Mouse (Mus musculus): Measurements from ENCODE around the gene Olfr711. TPM values are rescaled to one million over a fixed set of nuclear protein-coding genes. Genes with fewer than 3 reads are reported as not detected.
"Not testable (repeated sequence)": the region's sequence is repeated elsewhere in the genome, so short reads cannot be mapped to it uniquely, and the experiment has no call there.

Olfr711 gene
- polyA plus RNA-seq (2016; fragmentation: Nextera tagmentation; extraction: Ambion mirVana), result not detected in 2 replicates

DNA sequence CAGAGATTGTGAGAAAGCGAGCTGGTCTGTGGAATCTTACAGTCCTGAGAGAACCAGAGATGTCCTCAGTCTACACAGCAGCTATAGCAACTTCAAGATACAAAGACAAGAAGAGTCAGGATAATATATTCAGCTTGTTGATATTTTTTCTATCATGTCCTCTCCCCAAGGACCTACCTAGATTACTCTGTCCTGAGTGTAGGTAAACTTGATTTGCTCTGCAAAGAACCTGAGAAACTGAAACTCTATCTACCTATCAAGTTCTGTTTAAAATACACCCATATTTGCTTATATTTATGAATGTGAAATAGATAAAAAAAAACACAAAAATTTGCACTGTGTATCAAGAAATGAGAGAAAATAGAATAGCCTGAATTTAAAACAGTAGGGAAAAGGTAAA, at the start of gene Olfr711:
Gene Olfr711, minus strand, starts transcription at position 101 of the 400 bp plus-strand sequence.
- no peaks in the 10 kb centered on the region for H3K4me1 ChIP-seq
- no peaks in the 10 kb centered on the region for H3K9me3 ChIP-seq
- WGBS, result 69% methylated on average over 1 of the region's 1 CpGs
- H3K36me3 ChIP-seq, result no peaks in the 10 kb centered on the region
- no peak within 1 kb of the TSS for H3K27ac ChIP-seq
- no peak within 1 kb of the TSS for H3K4me3 ChIP-seq
- no peak for DNase-seq (ENCODE audit: low spot score)
- H3K27me3 ChIP-seq (ENCODE audit: insufficient read depth, poor library complexity, severe bottlenecking), result no peaks in the 10 kb centered on the region

DNA sequence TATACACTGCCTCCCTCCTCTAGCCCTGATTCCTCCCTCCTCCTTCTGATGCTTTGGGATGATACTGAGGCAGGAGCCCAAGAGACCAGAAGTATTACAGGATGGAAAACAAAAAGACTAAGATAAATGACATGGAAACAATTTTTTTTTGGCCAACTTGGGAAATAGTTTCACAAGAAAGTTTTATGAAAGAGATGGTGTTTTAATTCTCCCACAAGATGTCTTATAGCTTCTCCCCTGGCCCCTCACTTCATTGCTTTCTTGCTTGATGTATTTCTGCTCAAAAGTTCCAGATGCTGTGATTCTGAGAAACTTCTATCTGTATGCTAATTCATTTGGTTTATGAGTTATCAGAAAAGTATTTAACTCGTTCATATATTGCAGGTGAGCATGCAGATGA, 30.7 kb upstream of the Olfr711 start, which contains the start of gene Olfr2:
Gene Olfr2, minus strand, starts transcription at position 101 of the 400 bp plus-strand sequence.
- H3K4me1 ChIP-seq, result no peaks in the 10 kb centered on the region
- no peak for DNase-seq (ENCODE audit: low spot score)
- no peaks in the 10 kb centered on the region for H3K27me3 ChIP-seq (ENCODE audit: insufficient read depth, poor library complexity, severe bottlenecking)
- H3K27ac ChIP-seq, result no peak within 1 kb of the TSS
- no peaks in the 10 kb centered on the region for H3K36me3 ChIP-seq
- WGBS, result 54% methylated on average over 1 of the region's 1 CpGs
- no peaks in the 10 kb centered on the region for H3K9me3 ChIP-seq
- H3K4me3 ChIP-seq, result no peak within 1 kb of the TSS

DNA sequence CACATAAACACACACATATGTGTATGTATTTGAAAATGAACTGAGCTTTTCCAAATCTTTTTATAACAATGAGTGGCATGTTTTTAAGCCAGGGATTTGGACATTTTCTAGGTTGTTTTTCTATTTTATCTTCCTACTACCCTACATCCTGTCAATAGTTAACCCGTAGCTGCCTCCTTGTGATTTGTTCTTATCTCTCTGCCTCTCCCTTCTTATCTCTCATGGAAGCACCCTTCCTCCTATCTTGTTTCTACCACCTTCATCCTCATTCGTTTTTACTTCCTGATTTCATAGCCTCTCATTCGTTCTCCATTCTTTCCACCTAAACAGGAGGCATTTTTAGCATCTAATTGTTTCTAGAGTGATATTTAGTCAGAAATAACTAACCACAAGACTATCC, 28.9 kb upstream of the Olfr711 start:
- Histone ChIP-seq H3K27me3 (ENCODE audit: insufficient read depth, poor library complexity, severe bottlenecking) (no peaks in the 10 kb centered on the region), H3K27ac (no peak overlapping the region), H3K36me3 (no peaks in the 10 kb centered on the region), H3K9me3 (no peaks in the 10 kb centered on the region), H3K4me3 (no peak overlapping the region), H3K4me1 (no peaks in the 10 kb centered on the region)
- WGBS, result 22% methylated on average over 3 of the region's 3 CpGs
- DNase-seq (ENCODE audit: low spot score), result no peak

DNA sequence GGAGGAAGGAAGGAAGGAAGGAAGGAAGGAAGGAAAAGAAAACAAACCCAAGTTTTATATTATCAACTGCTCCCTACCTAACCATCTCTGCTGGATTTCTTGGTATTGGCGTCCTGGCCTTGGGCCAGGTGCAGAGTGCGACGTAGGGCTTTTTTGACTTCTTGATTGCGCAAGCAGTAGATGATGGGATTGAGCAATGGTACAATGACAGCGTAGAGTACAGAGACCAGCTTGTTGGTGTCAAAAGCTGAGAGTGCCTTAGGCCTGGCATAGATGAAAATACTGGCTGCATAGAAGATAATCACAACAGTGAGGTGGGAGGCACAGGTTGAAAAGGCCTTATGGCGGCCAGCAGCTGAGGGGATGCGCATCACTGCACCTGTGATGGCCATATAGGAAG, 25.5 kb upstream of the Olfr711 start:
- DNase-seq (ENCODE audit: low spot score), result no peak
- H3K9me3 ChIP-seq, result no peaks in the 10 kb centered on the region
- H3K27ac ChIP-seq, result no peak overlapping the region
- no peak overlapping the region for H3K4me3 ChIP-seq
- no peaks in the 10 kb centered on the region for H3K4me1 ChIP-seq
- no peaks in the 10 kb centered on the region for H3K27me3 ChIP-seq (ENCODE audit: insufficient read depth, poor library complexity, severe bottlenecking)
- WGBS, result 85% methylated on average over 7 of the region's 7 CpGs
- H3K36me3 ChIP-seq, result no peaks in the 10 kb centered on the region

DNA sequence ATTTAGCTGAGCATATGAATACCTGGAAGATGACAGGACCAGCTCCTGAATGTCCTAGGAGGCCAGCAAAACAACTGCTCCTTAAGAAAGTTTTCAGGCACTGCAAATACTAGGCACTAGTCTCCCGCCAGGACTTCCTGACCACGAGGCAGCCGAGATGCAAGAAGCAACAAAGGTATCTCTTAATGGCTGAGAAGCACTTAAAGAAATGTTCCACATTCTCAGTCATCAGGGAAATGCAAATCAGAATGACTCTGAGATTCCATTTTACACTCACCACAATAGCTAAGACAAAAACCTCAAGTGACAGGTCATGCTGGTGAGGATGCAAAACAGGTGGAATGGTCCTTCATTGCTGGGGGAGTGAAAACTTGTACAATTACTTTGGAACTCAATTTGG, 10.0 kb upstream of the Olfr711 start:
- DNase-seq (ENCODE audit: low spot score), result no peak
- no peak overlapping the region for H3K27ac ChIP-seq
- no peaks in the 10 kb centered on the region for H3K36me3 ChIP-seq
- no peaks in the 10 kb centered on the region for H3K4me1 ChIP-seq
- H3K4me3 ChIP-seq, result no peak overlapping the region
- H3K9me3 ChIP-seq, result no peaks in the 10 kb centered on the region
- H3K27me3 ChIP-seq (ENCODE audit: insufficient read depth, poor library complexity, severe bottlenecking), result no peaks in the 10 kb centered on the region
- 87% methylated on average over 3 of the region's 3 CpGs for WGBS

DNA sequence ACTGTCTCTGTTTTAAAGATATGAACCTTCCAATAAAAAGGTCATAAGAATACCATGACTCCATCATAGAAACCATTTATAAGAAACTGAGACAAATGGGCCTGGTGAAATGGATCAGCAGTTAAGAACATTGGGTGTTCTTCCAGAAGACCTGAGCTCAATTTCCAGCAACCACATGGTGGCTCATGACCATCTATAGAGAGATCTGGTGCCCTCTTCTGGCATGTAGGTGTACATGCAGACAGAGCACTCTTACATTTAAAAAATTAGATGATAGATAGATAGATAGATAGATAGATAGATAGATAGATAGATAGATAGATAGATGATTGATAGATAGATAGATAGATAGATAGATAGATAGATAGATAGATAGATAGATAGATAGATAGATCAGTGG, 7.8 kb downstream of the Olfr711 start:
- not testable (repeated sequence) for H3K9me3 ChIP-seq; DNase-seq (ENCODE audit: low spot score); H3K4me3 ChIP-seq; H3K27me3 ChIP-seq (ENCODE audit: insufficient read depth, poor library complexity, severe bottlenecking); H3K36me3 ChIP-seq; H3K27ac ChIP-seq; H3K4me1 ChIP-seq

- DNase-seq (ENCODE audit: low spot score), result no peak
- Histone ChIP-seq H3K27me3 (ENCODE audit: insufficient read depth, poor library complexity, severe bottlenecking) (no peaks in the 10 kb centered on the region), H3K4me1 (no peaks in the 10 kb centered on the region), H3K9me3 (no peaks in the 10 kb centered on the region), H3K27ac (no peak within 1 kb of the TSS), H3K36me3 (no peaks in the 10 kb centered on the region), H3K4me3 (no peak within 1 kb of the TSS)
- 86% methylated on average over 1 of the region's 1 CpGs for WGBS
Measured at GRCm38 (mm10) chr7:106963837-106964236, 11.4 kb downstream of the Olfr711 start, which contains the start of gene Olfr6. Gene Olfr6 (minus strand): TSS chr7:106963937.

- no peak within 1 kb of the TSS for H3K4me3 ChIP-seq
- no peaks in the 10 kb centered on the region for H3K4me1 ChIP-seq
- DNase-seq (ENCODE audit: low spot score), result no peak
- H3K27ac ChIP-seq, result no peak within 1 kb of the TSS
- WGBS, result 84% methylated on average over 3 of the region's 3 CpGs
- no peaks in the 10 kb centered on the region for H3K36me3 ChIP-seq
- no peaks in the 10 kb centered on the region for H3K9me3 ChIP-seq
- no peaks in the 10 kb centered on the region for H3K27me3 ChIP-seq (ENCODE audit: insufficient read depth, poor library complexity, severe bottlenecking)
Measured at GRCm38 (mm10) chr7:106948212-106948611, 27.0 kb downstream of the Olfr711 start, which contains the start of gene Olfr710. Gene Olfr710 (minus strand): TSS chr7:106948312.

DNA sequence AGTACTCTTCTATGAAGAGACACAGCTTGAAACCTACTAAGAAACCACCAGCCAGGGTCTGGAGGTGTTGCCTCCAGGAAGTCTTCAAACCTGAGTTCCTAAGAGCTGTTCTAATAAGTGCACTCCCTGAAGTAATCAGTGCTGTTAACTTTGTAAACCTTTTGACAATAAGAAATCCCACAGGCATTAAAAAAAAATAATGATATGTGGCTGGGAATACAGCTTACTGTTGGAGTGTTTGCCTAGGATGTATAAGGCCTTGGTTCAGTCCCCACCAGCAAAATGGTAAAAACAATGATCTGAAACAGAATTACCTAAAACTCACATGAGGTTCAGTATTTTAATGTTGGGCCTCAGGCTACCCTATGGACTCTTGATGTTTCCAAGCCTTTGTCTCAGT, 43.1 kb downstream of the Olfr711 start, which contains the start of gene Olfr709-ps1:
Gene Olfr709-ps1, minus strand, starts transcription at position 101 of the 400 bp plus-strand sequence.
- Histone ChIP-seq H3K27me3 (ENCODE audit: insufficient read depth, poor library complexity, severe bottlenecking) (no peaks in the 10 kb centered on the region), H3K4me1 (no peaks in the 10 kb centered on the region), H3K36me3 (no peaks in the 10 kb centered on the region), H3K9me3 (no peaks in the 10 kb centered on the region), H3K4me3 (no peak within 1 kb of the TSS), H3K27ac (no peak within 1 kb of the TSS)
- DNase-seq (ENCODE audit: low spot score), result no peak

- H3K27ac ChIP-seq; DNase-seq (ENCODE audit: low spot score); H3K4me3 ChIP-seq; H3K9me3 ChIP-seq; H3K36me3 ChIP-seq; H3K27me3 ChIP-seq (ENCODE audit: insufficient read depth, poor library complexity, severe bottlenecking); H3K4me1 ChIP-seq: not testable (repeated sequence)
- 79% methylated on average over 7 of the region's 7 CpGs for WGBS
Measured at GRCm38 (mm10) chr7:106920961-106921360, 54.3 kb downstream of the Olfr711 start.

Other genes with a start within 250 kb of the Olfr711 start
- not detected in 2 replicates for gene Olfr697, start 233.0 kb downstream of the Olfr711 start, polyA plus RNA-seq (2016; fragmentation: Nextera tagmentation; extraction: Ambion mirVana)
- not detected in 2 replicates for gene Olfr698, start 220.1 kb downstream of the Olfr711 start, polyA plus RNA-seq (2016; fragmentation: Nextera tagmentation; extraction: Ambion mirVana)
- not detected in 2 replicates for gene Olfr699, start 182.3 kb downstream of the Olfr711 start, polyA plus RNA-seq (2016; fragmentation: Nextera tagmentation; extraction: Ambion mirVana)
- not detected in 2 replicates for gene Olfr700, start 166.6 kb downstream of the Olfr711 start, polyA plus RNA-seq (2016; fragmentation: Nextera tagmentation; extraction: Ambion mirVana)
- gene Olfr701, start 161.3 kb downstream of the Olfr711 start, polyA plus RNA-seq (2016; fragmentation: Nextera tagmentation; extraction: Ambion mirVana), result not detected in 2 replicates
- not detected in 2 replicates for gene Olfr702, start 141.6 kb downstream of the Olfr711 start, polyA plus RNA-seq (2016; fragmentation: Nextera tagmentation; extraction: Ambion mirVana)
- gene Olfr703, start 132.1 kb downstream of the Olfr711 start, polyA plus RNA-seq (2016; fragmentation: Nextera tagmentation; extraction: Ambion mirVana), result not detected in 2 replicates
- not detected in 2 replicates for gene Olfr704, start 112.3 kb downstream of the Olfr711 start, polyA plus RNA-seq (2016; fragmentation: Nextera tagmentation; extraction: Ambion mirVana)
- not detected in 2 replicates for gene Olfr705, start 98.6 kb downstream of the Olfr711 start, polyA plus RNA-seq (2016; fragmentation: Nextera tagmentation; extraction: Ambion mirVana)
- gene Olfr706, start 87.3 kb downstream of the Olfr711 start, polyA plus RNA-seq (2016; fragmentation: Nextera tagmentation; extraction: Ambion mirVana), result not detected in 2 replicates
- gene Olfr707, start 74.2 kb downstream of the Olfr711 start, polyA plus RNA-seq (2016; fragmentation: Nextera tagmentation; extraction: Ambion mirVana), result not detected in 2 replicates
- gene Olfr1532-ps1, start 67.5 kb downstream of the Olfr711 start, polyA plus RNA-seq (2016; fragmentation: Nextera tagmentation; extraction: Ambion mirVana), result not detected in 2 replicates
- gene Olfr709-ps1, start 43.2 kb downstream of the Olfr711 start, polyA plus RNA-seq (2016; fragmentation: Nextera tagmentation; extraction: Ambion mirVana), result not detected in 2 replicates
- not detected in 2 replicates for gene Olfr710, start 27.1 kb downstream of the Olfr711 start, polyA plus RNA-seq (2016; fragmentation: Nextera tagmentation; extraction: Ambion mirVana)
- not detected in 2 replicates for gene Olfr6, start 11.5 kb downstream of the Olfr711 start, polyA plus RNA-seq (2016; fragmentation: Nextera tagmentation; extraction: Ambion mirVana)
- gene Olfr2, start 30.6 kb upstream of the Olfr711 start, polyA plus RNA-seq (2016; fragmentation: Nextera tagmentation; extraction: Ambion mirVana), result not detected in 2 replicates
- gene Olfr713, start 55.7 kb upstream of the Olfr711 start, polyA plus RNA-seq (2016; fragmentation: Nextera tagmentation; extraction: Ambion mirVana), result not detected in 2 replicates
- not detected in 2 replicates for gene Olfr714, start 95.5 kb upstream of the Olfr711 start, polyA plus RNA-seq (2016; fragmentation: Nextera tagmentation; extraction: Ambion mirVana)
- not detected in 2 replicates for gene Olfr17, start 117.8 kb upstream of the Olfr711 start, polyA plus RNA-seq (2016; fragmentation: Nextera tagmentation; extraction: Ambion mirVana)
- not detected in 2 replicates for gene Olfr715b, start 134.9 kb upstream of the Olfr711 start, polyA plus RNA-seq (2016; fragmentation: Nextera tagmentation; extraction: Ambion mirVana)
- gene Olfr715, start 155.6 kb upstream of the Olfr711 start, polyA plus RNA-seq (2016; fragmentation: Nextera tagmentation; extraction: Ambion mirVana), result not detected in 2 replicates
- gene Olfr716, start 162.9 kb upstream of the Olfr711 start, polyA plus RNA-seq (2016; fragmentation: Nextera tagmentation; extraction: Ambion mirVana), result not detected in 2 replicates
- not detected in 2 replicates for gene Nlrp14, start 191.5 kb upstream of the Olfr711 start, polyA plus RNA-seq (2016; fragmentation: Nextera tagmentation; extraction: Ambion mirVana)
- gene Rbmxl2, start 234.0 kb upstream of the Olfr711 start, polyA plus RNA-seq (2016; fragmentation: Nextera tagmentation; extraction: Ambion mirVana), result not detected in 2 replicates

All from heart, embryonic 10.5 days (tissue).